Mouse (Mus musculus): ENCODE measurements at regions not wholly inside any gene's neighbourhood (a gene's known extent, or its start where the extent isn't known, plus 50 kb on each side); places are given as distances from the start of the nearest gene placed in this dataset.

DNA sequence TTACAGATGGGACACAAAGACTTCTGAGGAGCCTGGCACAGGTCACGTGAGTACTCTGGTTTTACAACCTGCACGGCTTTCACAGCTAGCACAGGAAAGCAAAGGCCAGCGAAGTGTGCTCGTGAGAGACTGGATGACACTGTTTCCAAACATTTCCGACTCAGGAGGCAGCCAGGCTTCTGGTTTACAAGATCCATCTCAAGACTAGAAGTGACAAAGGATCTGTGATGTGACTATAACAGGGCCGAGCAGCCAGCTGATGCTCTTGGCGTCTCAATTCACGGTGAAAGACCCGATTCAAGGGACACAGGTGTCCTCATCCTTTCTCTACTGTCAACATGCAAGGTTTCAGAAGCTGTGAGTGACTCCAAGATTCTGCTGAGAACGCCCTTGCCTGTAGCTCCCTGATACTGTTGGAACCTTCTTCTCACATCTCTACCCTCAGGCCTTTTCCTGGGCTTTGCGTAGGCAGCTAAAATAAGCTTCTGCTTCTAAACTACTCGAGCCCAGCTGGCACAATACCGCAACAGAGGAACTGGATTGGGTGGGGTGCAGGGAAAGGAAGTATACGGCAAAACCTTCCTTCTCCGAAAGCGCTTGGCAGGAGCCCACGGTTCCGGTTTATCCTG is 300.3 kb downstream of the Abcc12 start:
- TF ChIP-seq CTCF (IDR thresholded peaks at IDR 0.05; ENCODE audit: borderline replicate concordance, control insufficient read depth, extremely low read depth, insufficient read depth, low read length, poor library complexity): no peak
- no peak for TF ChIP-seq POLR2A (IDR thresholded peaks at IDR 0.05; ENCODE audit: control insufficient read depth, extremely low read depth, insufficient read depth, low read length, poor library complexity)

Measured in thymus, adult 2 months (tissue).